Mouse (Mus musculus): ENCODE data around the gene Tubb4b. TPM values are rescaled to one million over a fixed set of nuclear protein-coding genes. Genes with fewer than 3 reads are reported as not detected.
A peak's percentile ranks its signal among the peaks of the same experiment; 100 is the strongest.

Tubb4b gene
- polyA plus RNA-seq, 1 experiment from 2014 or later = 416 TPM

- WGBS = 19% methylated on average over 55 of the region's 55 CpGs
- Histone ChIP-seq H3K27ac (no peak overlapping the region), H3K27me3 (peaks cover 42% of the 10 kb centered on the region), H3K4me1 (peaks cover 24% of the 10 kb centered on the region), H3K4me2 (replicated peaks) (peak overlapping the region; percentile 35), H3K9me3 (replicated peaks) (no peaks in the 10 kb centered on the region), H3K4me3 (no peak overlapping the region), H3K9ac (no peak overlapping the region), H3K36me3 (peaks cover 19% of the 10 kb centered on the region)
- no peak for ATAC-seq (ENCODE audit: low FRiP score)
Measured at GRCm38 (mm10) chr2:25195211-25196156, 29.0 kb downstream of the Tubb4b start.

- peaks cover 11% of the 10 kb centered on the region for H3K36me3 ChIP-seq
- H3K9ac ChIP-seq = no peak overlapping the region
- peaks cover 42% of the 10 kb centered on the region for H3K27me3 ChIP-seq
- no peaks in the 10 kb centered on the region for H3K9me3 ChIP-seq (replicated peaks)
- H3K4me1 ChIP-seq = peaks cover 24% of the 10 kb centered on the region
- H3K4me3 ChIP-seq = no peak overlapping the region
- 0 out of 2 replicates have a peak overlapping the region, but pooled peaks have one; percentile 35 for H3K4me2 ChIP-seq (replicated peaks)
- no peak overlapping the region for H3K27ac ChIP-seq
- ATAC-seq (ENCODE audit: low FRiP score) = no peak
- WGBS = 81% methylated on average over 17 of the region's 17 CpGs
Measured at GRCm38 (mm10) chr2:25194486-25195171, 29.9 kb downstream of the Tubb4b start.

- peaks cover 24% of the 10 kb centered on the region for H3K4me1 ChIP-seq
- H3K4me3 ChIP-seq = no peak overlapping the region
- H3K36me3 ChIP-seq = 0 out of 2 replicates have a peak, but pooled peaks cover 5% of the 10 kb centered on the region
- peak overlapping the region; percentile 13; the same call in 1 of the 2 replicates for H3K9ac ChIP-seq
- H3K9me3 ChIP-seq (replicated peaks) = no peaks in the 10 kb centered on the region
- peak; percentile 9; the same call in 1 of the 2 replicates for ATAC-seq (ENCODE audit: low FRiP score)
- WGBS = 77% methylated on average over 5 of the region's 5 CpGs
- H3K27me3 ChIP-seq = peaks cover 42% of the 10 kb centered on the region
- H3K27ac ChIP-seq = no peak overlapping the region
- H3K4me2 ChIP-seq (replicated peaks) = no peak overlapping the region
Measured at GRCm38 (mm10) chr2:25194006-25194405, 30.5 kb downstream of the Tubb4b start.

GRCm38 (mm10) chr2:25193330-25193770 is 31.2 kb downstream of the Tubb4b start:
- H3K27ac ChIP-seq = no peak overlapping the region
- no peaks in the 10 kb centered on the region for H3K9me3 ChIP-seq (replicated peaks)
- H3K4me1 ChIP-seq = peaks cover 24% of the 10 kb centered on the region
- no peak overlapping the region for H3K4me3 ChIP-seq
- H3K4me2 ChIP-seq (replicated peaks) = no peak overlapping the region
- peak; percentile 69 for ATAC-seq (ENCODE audit: low FRiP score)
- peak overlapping the region; percentile 13; the same call in 1 of the 2 replicates for H3K9ac ChIP-seq
- peaks cover 42% of the 10 kb centered on the region for H3K27me3 ChIP-seq
- WGBS = 3% methylated on average over 6 of the region's 6 CpGs
- H3K36me3 ChIP-seq = 0 out of 2 replicates have a peak, but pooled peaks cover 1% of the 10 kb centered on the region

GRCm38 (mm10) chr2:25187841-25188240 is 36.7 kb downstream of the Tubb4b start:
- no peak overlapping the region for H3K9ac ChIP-seq
- no peak overlapping the region for H3K4me3 ChIP-seq
- WGBS = 79% methylated on average over 6 of the region's 6 CpGs
- H3K4me2 ChIP-seq (replicated peaks) = no peak overlapping the region
- H3K27me3 ChIP-seq = no peaks in the 10 kb centered on the region
- H3K4me1 ChIP-seq = peaks cover 32% of the 10 kb centered on the region
- H3K9me3 ChIP-seq (replicated peaks) = no peaks in the 10 kb centered on the region
- ATAC-seq (ENCODE audit: low FRiP score) = no peak
- no peaks in the 10 kb centered on the region for H3K36me3 ChIP-seq
- H3K27ac ChIP-seq = no peak overlapping the region

GRCm38 (mm10) chr2:25186575-25186930 is 37.9 kb downstream of the Tubb4b start:
- peak overlapping the region; percentile 68 for H3K4me2 ChIP-seq (replicated peaks)
- 35% methylated on average over 5 of the region's 5 CpGs for WGBS
- no peaks in the 10 kb centered on the region for H3K27me3 ChIP-seq

GRCm38 (mm10) chr2:25185625-25186574 is 38.6 kb downstream of the Tubb4b start:
- Histone ChIP-seq H3K36me3 (no peaks in the 10 kb centered on the region), H3K4me1 (peaks cover 39% of the 10 kb centered on the region), H3K27ac (peak overlapping the region; percentile 96), H3K4me3 (peak overlapping the region; percentile 45), H3K9ac (peak overlapping the region; percentile 67), H3K4me2 (replicated peaks) (peak overlapping the region; percentile 68), H3K27me3 (no peaks in the 10 kb centered on the region), H3K9me3 (replicated peaks) (no peaks in the 10 kb centered on the region)
- under 1% methylated on average over 64 of the region's 64 CpGs for WGBS
- peak; percentile 82 for ATAC-seq (ENCODE audit: low FRiP score)

More at GRCm38 (mm10) chr2:25186575-25186930, 37.9 kb downstream of the Tubb4b start:
- Histone ChIP-seq H3K9me3 (replicated peaks) (no peaks in the 10 kb centered on the region), H3K36me3 (no peaks in the 10 kb centered on the region), H3K4me3 (peak overlapping the region; percentile 45), H3K4me1 (peaks cover 39% of the 10 kb centered on the region), H3K27ac (peak overlapping the region; percentile 96), H3K9ac (peak overlapping the region; percentile 67; the same call in 1 of the 2 replicates)
- ATAC-seq (ENCODE audit: low FRiP score) = no peak; the same call in 1 of the 2 replicates

GRCm38 (mm10) chr2:25184496-25184895 is 40.0 kb downstream of the Tubb4b start:
- peak overlapping the region; percentile 96 for H3K27ac ChIP-seq
- H3K27me3 ChIP-seq = no peaks in the 10 kb centered on the region
- H3K4me3 ChIP-seq = no peak overlapping the region; the same call in 1 of the 2 replicates
- H3K9me3 ChIP-seq (replicated peaks) = no peaks in the 10 kb centered on the region
- peaks cover 47% of the 10 kb centered on the region for H3K4me1 ChIP-seq
- H3K9ac ChIP-seq = no peak overlapping the region
- WGBS = 88% methylated on average over 7 of the region's 7 CpGs
- no peaks in the 10 kb centered on the region for H3K36me3 ChIP-seq
- H3K4me2 ChIP-seq (replicated peaks) = peak overlapping the region; percentile 73; the same call in 1 of the 2 replicates
- no peak for ATAC-seq (ENCODE audit: low FRiP score)

- H3K4me1 ChIP-seq = peaks cover 56% of the 10 kb centered on the region
- ATAC-seq (ENCODE audit: low FRiP score) = no peak
- peak overlapping the region; percentile 73 for H3K4me2 ChIP-seq (replicated peaks)
- H3K27me3 ChIP-seq = no peaks in the 10 kb centered on the region
- 60% methylated on average over 2 of the region's 2 CpGs for WGBS
- H3K27ac ChIP-seq = peak overlapping the region; percentile 96; the same call in 1 of the 2 replicates
- no peak overlapping the region; the same call in 1 of the 2 replicates for H3K9ac ChIP-seq
- H3K9me3 ChIP-seq (replicated peaks) = no peaks in the 10 kb centered on the region
- no peaks in the 10 kb centered on the region for H3K36me3 ChIP-seq
- H3K4me3 ChIP-seq = peak overlapping the region; percentile 74
Measured at GRCm38 (mm10) chr2:25183336-25183735, 41.2 kb downstream of the Tubb4b start.

- H3K27me3 ChIP-seq = peaks cover 4% of the 10 kb centered on the region; the same call in 1 of the 2 replicates
- peak overlapping the region; percentile 73 for H3K4me2 ChIP-seq (replicated peaks)
- H3K27ac ChIP-seq = peak overlapping the region; percentile 96
- peak overlapping the region; percentile 79 for H3K9ac ChIP-seq
- no peaks in the 10 kb centered on the region for H3K9me3 ChIP-seq (replicated peaks)
- H3K4me1 ChIP-seq = peaks cover 62% of the 10 kb centered on the region
- no peaks in the 10 kb centered on the region for H3K36me3 ChIP-seq
- WGBS = 7% methylated on average over 6 of the region's 6 CpGs
- no peak for ATAC-seq (ENCODE audit: low FRiP score)
- peak overlapping the region; percentile 74 for H3K4me3 ChIP-seq
Measured at GRCm38 (mm10) chr2:25182664-25183063, 41.8 kb downstream of the Tubb4b start.

- Histone ChIP-seq H3K36me3 (no peaks in the 10 kb centered on the region), H3K27ac (peak overlapping the region; percentile 91), H3K4me3 (peak overlapping the region; percentile 74), H3K9me3 (replicated peaks) (no peaks in the 10 kb centered on the region), H3K9ac (peak overlapping the region; percentile 79), H3K4me1 (peaks cover 70% of the 10 kb centered on the region), H3K4me2 (replicated peaks) (peak overlapping the region; percentile 73), H3K27me3 (peaks cover 4% of the 10 kb centered on the region; the same call in 1 of the 2 replicates)
- no peak for ATAC-seq (ENCODE audit: low FRiP score)
- under 1% methylated on average over 17 of the region's 17 CpGs for WGBS
Measured at GRCm38 (mm10) chr2:25181891-25182397, 42.6 kb downstream of the Tubb4b start.
